Comparison of ENCODE assay signal across 7 mouse cellular contexts in genomic region chr1:37864511-37865400, GRCm38 (mm10). TPM values are rescaled to one million over a fixed set of nuclear protein-coding genes. Genes with fewer than 3 reads are reported as not detected.
DNase-seq lines count a peak whose midpoint lies in the region; ATAC-seq lines count a peak whose summit lies in the region.

No protein-coding gene starts in this region.

- DNase-seq in adrenal gland, adult 8-10 months, result peak; percentile 100
- DNase-seq in embryo, embryonic 9.5 days (ENCODE audit: extremely low spot score), result peak; percentile 99
- DNase-seq in gastrocnemius, postnatal 4 days (ENCODE audit: low spot score in 2 of 2), result peak; percentile 97 to 99
- peak; percentile 100 for DNase-seq in left cerebral cortex, postnatal 36 days (ENCODE audit: low spot score in 2 of 2)
- DNase-seq in midbrain, embryonic 11.5 days (ENCODE audit: low spot score, missing footprints), result peak; percentile 100
- DNase-seq in skeletal muscle tissue, adult 2 months (ENCODE audit: low read depth, low spot score), result peak; percentile 99

- intact Hi-C loops in left cerebral cortex, postnatal 36 days (cut with DNase I), result loop anchor here (1.0 to 5.0 kb wide), 4 partner anchors 26 to 187 kb away; partner anchors contain the start of genes Mitd1 and Mrpl30

- peak overlapping the region; percentile 56 for H3K4me3 ChIP-seq in intestine, embryonic 16.5 days (ENCODE audit: low read length)
- H3K4me3 ChIP-seq in midbrain, embryonic 11.5 days (ENCODE audit: low read depth, low read length), result peak overlapping the region; percentile 60

- peak overlapping the region; percentile 94 for H3K27ac ChIP-seq in intestine, embryonic 16.5 days (ENCODE audit: low read length)
- peak overlapping the region; percentile 78 for H3K27ac ChIP-seq in midbrain, embryonic 11.5 days (ENCODE audit: low read depth, low read length)

- no peaks in the 10 kb centered on the region for H3K9me3 ChIP-seq in intestine, embryonic 16.5 days (ENCODE audit: control insufficient read depth, low read length)
- H3K9me3 ChIP-seq in midbrain, embryonic 11.5 days (ENCODE audit: control insufficient read depth, low read length), result no peaks in the 10 kb centered on the region

- H3K9ac ChIP-seq in intestine, embryonic 16.5 days (ENCODE audit: low read depth, low read length), result peak overlapping the region; percentile 75
- H3K9ac ChIP-seq in midbrain, embryonic 11.5 days (ENCODE audit: low read length), result peak overlapping the region; percentile 72

- H3K27me3 ChIP-seq in intestine, embryonic 16.5 days (replicated peaks; ENCODE audit: control insufficient read depth, insufficient read depth, low read length), result no peaks in the 10 kb centered on the region
- no peaks in the 10 kb centered on the region for H3K27me3 ChIP-seq in midbrain, embryonic 11.5 days (ENCODE audit: control insufficient read depth, insufficient read depth, low read length)

- ATAC-seq in intestine, embryonic 16.5 days, result peak; percentile 99
- peak; percentile 98 for ATAC-seq in midbrain, embryonic 11.5 days (ENCODE audit: low FRiP score)

- H3K4me2 ChIP-seq in intestine, embryonic 16.5 days (ENCODE audit: low read depth, low read length), result peak overlapping the region; percentile 70
- H3K4me2 ChIP-seq in midbrain, embryonic 11.5 days, result peak overlapping the region; percentile 76

- WGBS in intestine, embryonic 16.5 days, result 1% methylated on average over 90 of the region's 90 CpGs
- WGBS in midbrain, embryonic 11.5 days, result under 1% methylated on average over 85 of the region's 90 CpGs

- H3K4me1 ChIP-seq in intestine, embryonic 16.5 days (ENCODE audit: control insufficient read depth, insufficient read depth, low read length), result 0 out of 2 replicates have a peak, but pooled peaks cover 5% of the 10 kb centered on the region
- H3K4me1 ChIP-seq in midbrain, embryonic 11.5 days (ENCODE audit: control insufficient read depth, insufficient read depth, low read length), result no peaks in the 10 kb centered on the region

- no peaks in the 10 kb centered on the region for H3K36me3 ChIP-seq in intestine, embryonic 16.5 days (ENCODE audit: control insufficient read depth, insufficient read depth, low read length)
- no peaks in the 10 kb centered on the region for H3K36me3 ChIP-seq in midbrain, embryonic 11.5 days (ENCODE audit: control insufficient read depth, insufficient read depth, low read length)

RNA-seq across cellular contexts. Expression of gene Tsga10, which starts 1.5 kb away (rescaled TPM):
- 1 to 10 TPM; 3.9 to 6.6 (median 5.3) TPM for total RNA-seq in adrenal gland, adult 8-10 months (2022)
- total RNA-seq in gastrocnemius, postnatal 4 days (2021), result 1 to 10 TPM; 4.7 to 5.4 TPM
- polyA plus RNA-seq in intestine, embryonic 16.5 days (2015; fragmentation: Nextera tagmentation; extraction: Ambion mirVana), result 4.0 TPM in 2 replicates
- total RNA-seq in left cerebral cortex, postnatal 36 days (2021), result 10 to 100 TPM; 16.2 to 25.2 TPM
- polyA plus RNA-seq in midbrain, embryonic 11.5 days (2014; fragmentation: Nextera tagmentation; extraction: Ambion mirVana), result 19.8 and 21.1 TPM in 2 replicates

RNA-seq across cellular contexts. Expression of gene Lipt1, which starts 6.8 kb away (rescaled TPM):
- 10 to 100 TPM; 13.6 to 15.7 (median 14.9) TPM for total RNA-seq in adrenal gland, adult 8-10 months (2022)
- total RNA-seq in gastrocnemius, postnatal 4 days (2021), result 1 to 10 TPM; 6.8 to 7.4 TPM
- 8.4 and 9.2 TPM in 2 replicates for polyA plus RNA-seq in intestine, embryonic 16.5 days (2015; fragmentation: Nextera tagmentation; extraction: Ambion mirVana)
- 1 to 10 TPM; 8.0 to 9.9 TPM for total RNA-seq in left cerebral cortex, postnatal 36 days (2021)
- polyA plus RNA-seq in midbrain, embryonic 11.5 days (2014; fragmentation: Nextera tagmentation; extraction: Ambion mirVana), result 8.9 and 9.3 TPM in 2 replicates

RNA-seq across cellular contexts. Expression of gene Mitd1, which starts 25.5 kb away (rescaled TPM):
- total RNA-seq in adrenal gland, adult 8-10 months (2022), result 10 to 100 TPM; 11.9 to 16.9 (median 15.1) TPM
- total RNA-seq in gastrocnemius, postnatal 4 days (2021), result 1 to 10 TPM; 7.1 to 7.6 TPM
- 28.8 and 29.0 TPM in 2 replicates for polyA plus RNA-seq in intestine, embryonic 16.5 days (2015; fragmentation: Nextera tagmentation; extraction: Ambion mirVana)
- 10 to 100 TPM in 1 of 2 experiments, 1 to 10 TPM in 1; 9.1 to 10.5 TPM for total RNA-seq in left cerebral cortex, postnatal 36 days (2021)
- 27.7 and 27.8 TPM in 2 replicates for polyA plus RNA-seq in midbrain, embryonic 11.5 days (2014; fragmentation: Nextera tagmentation; extraction: Ambion mirVana)

RNA-seq across cellular contexts. Expression of gene Mrpl30, which starts 25.5 kb away (rescaled TPM):
- 100 to 1,000 TPM; 146 to 176 (median 161) TPM for total RNA-seq in adrenal gland, adult 8-10 months (2022)
- 100 to 1,000 TPM; 233 to 247 TPM for total RNA-seq in gastrocnemius, postnatal 4 days (2021)
- 252 and 267 TPM in 2 replicates for polyA plus RNA-seq in intestine, embryonic 16.5 days (2015; fragmentation: Nextera tagmentation; extraction: Ambion mirVana)
- 100 to 1,000 TPM; 125 to 137 TPM for total RNA-seq in left cerebral cortex, postnatal 36 days (2021)
- 229 and 237 TPM in 2 replicates for polyA plus RNA-seq in midbrain, embryonic 11.5 days (2014; fragmentation: Nextera tagmentation; extraction: Ambion mirVana)

RNA-seq across cellular contexts. Expression of gene Lyg2, which starts 51.5 kb away (rescaled TPM):
- not detected for total RNA-seq in adrenal gland, adult 8-10 months (2022)
- not detected for total RNA-seq in gastrocnemius, postnatal 4 days (2021)
- not detected in 2 replicates for polyA plus RNA-seq in intestine, embryonic 16.5 days (2015; fragmentation: Nextera tagmentation; extraction: Ambion mirVana)
- not detected for total RNA-seq in left cerebral cortex, postnatal 36 days (2021)
- polyA plus RNA-seq in midbrain, embryonic 11.5 days (2014; fragmentation: Nextera tagmentation; extraction: Ambion mirVana), result not detected in 2 replicates

Comparison
In these comparisons a context has a peak if more than half of its experiments do, and no peak if none do; other contexts are left out.
1. Peak in every context shown above with its lines: DNase-seq, ATAC-seq, H3K4me3 ChIP-seq and H3K27ac ChIP-seq.